Mouse (Mus musculus): ENCODE measurements around the gene Prpf8.

- no peak for TF ChIP-seq CTCF (IDR thresholded peaks at IDR 0.05; ENCODE audit: insufficient read depth, low read length)
- TF ChIP-seq POLR2A (IDR thresholded peaks at IDR 0.05; ENCODE audit: borderline replicate concordance, extremely low read depth, low read depth, low read length) = no peak
Observed at GRCm38 (mm10) chr11:75538970-75539299, 52.3 kb downstream of the Prpf8 start.
